Mouse (Mus musculus) erythroblast, embryonic 14.5 days (primary cell): Measurements from ENCODE around the gene Pip4k2a.

ENCODE experiments used
- GATA1 ChIP-seq: IDR thresholded peaks from 2 replicates; pipeline ENCODE4 v1.6.1; 2012; ENCODE audit warnings: low read length, inconsistent platforms, mixed read lengths
- TAL1 ChIP-seq: IDR thresholded peaks from 3 replicates; pipeline ENCODE4 v1.6.1; 2012; ENCODE audit warnings: low read length, inconsistent platforms, mixed read lengths

GRCm38 (mm10) chr2:18873440-18873839, 124.5 kb downstream of the Pip4k2a start:
- TF ChIP-seq GATA1 = no peak
- TF ChIP-seq TAL1 = no peak
